Mouse (Mus musculus) urinary bladder, adult 18-20 months (tissue): ENCODE results near the gene Unc93b1.

Experiments used
- DNase-seq, 2 experiments: peaks; one replicate each; pipeline ENCODE4 v3.0.0; 2022; ENCODE audit warnings: low spot score in 2 of 2, mixed read lengths in 2 of 2

Unc93b1 gene

DNA sequence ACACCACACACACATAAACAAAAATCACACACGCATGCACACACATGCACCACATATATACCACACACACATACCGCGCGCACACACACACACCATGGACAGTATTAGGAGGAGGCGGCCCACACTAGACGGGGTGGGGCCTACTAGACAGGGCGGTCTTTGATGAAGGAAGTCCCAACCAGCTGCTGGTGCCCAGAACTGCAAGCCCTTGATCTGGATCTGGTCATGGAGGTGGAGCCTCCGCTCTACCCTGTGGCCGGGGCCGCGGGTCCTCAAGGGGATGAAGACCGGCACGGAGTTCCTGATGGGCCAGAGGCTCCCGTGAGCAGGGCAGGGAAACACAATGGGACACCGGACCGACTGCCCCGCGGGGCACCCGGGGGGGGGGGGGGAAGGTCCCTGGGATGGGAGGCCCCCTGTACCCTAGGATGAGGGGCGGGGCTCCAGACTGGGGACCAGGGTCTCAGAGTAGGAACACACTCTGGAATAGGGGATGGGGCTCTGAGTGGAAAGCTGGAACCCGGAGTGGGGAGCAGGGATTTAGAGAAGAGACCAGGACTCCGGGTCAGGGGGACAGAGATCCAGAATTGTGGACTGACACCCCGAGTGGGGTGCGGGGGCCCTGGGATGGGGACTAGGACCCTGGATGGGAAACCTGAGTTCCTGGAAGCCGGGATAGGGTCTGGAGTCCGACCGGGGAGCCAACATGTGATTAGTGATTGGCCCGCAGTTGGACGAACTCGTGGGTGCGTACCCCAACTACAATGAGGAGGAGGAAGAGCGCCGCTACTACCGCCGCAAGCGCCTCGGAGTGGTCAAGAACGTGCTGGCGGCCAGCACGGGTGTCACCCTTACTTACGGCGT lies at the start of gene Unc93b1:
Gene Unc93b1 (plus strand): TSS at position 155 of the 864 bp plus-strand sequence.
- peak; percentile 56 to 63 for DNase-seq

GRCm38 (mm10) chr19:3889096-3889495 lies 45.9 kb upstream of the Unc93b1 start:
- no peak for DNase-seq

DNA sequence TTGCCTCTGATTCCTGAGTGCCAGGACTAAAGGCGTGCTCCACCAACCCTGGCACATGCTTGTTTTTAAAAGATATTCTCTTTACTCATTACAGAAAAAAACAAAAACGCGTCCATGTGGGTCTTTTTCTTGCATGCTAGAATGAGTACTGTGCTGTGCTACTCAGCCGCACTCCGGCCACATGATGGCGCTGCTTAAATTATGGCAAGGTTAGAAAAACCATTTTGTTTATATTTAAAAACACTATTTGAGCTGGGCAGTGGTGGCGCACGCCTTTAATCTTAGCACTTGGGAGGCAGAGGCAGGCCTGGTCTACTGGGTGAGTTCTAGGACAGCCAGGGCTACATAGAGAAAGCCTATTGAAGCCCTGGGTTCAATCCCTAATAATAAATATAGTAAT lies 44.8 kb upstream of the Unc93b1 start:
- DNase-seq: no peak

DNA sequence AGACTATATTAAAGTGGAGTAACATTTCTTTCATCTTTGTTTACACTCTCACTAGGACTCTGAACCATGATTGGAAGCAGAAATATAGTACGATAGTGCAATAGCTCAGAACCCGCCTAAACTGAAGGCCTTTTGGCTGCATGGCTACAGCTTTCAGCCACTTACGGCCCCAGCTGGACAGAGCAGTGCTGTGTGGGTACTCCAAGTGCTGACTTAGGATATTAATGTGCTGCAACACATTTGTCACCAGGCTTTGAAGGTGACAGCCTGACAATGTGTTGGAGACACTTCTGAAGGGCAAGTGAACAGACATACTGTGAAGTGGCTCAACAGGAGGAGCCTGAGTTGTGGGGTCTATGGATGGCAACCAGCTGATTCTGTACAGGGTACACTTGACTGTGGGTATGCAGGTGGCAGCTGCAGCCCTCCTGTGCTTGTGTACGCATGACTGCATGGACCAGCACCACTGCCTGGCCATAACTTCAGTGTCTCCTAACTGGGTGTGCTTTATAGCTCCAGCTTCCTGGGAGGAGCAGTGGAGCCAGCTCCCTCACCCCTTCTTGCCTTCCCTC lies 41.4 kb upstream of the Unc93b1 start:
- DNase-seq: no peak

GRCm38 (mm10) chr19:3894294-3894693 lies 40.7 kb upstream of the Unc93b1 start:
- no peak for DNase-seq

- no peak for DNase-seq
These were observed 39.8 kb upstream of the Unc93b1 start for GRCm38 (mm10) chr19:3895171-3895631.

DNA sequence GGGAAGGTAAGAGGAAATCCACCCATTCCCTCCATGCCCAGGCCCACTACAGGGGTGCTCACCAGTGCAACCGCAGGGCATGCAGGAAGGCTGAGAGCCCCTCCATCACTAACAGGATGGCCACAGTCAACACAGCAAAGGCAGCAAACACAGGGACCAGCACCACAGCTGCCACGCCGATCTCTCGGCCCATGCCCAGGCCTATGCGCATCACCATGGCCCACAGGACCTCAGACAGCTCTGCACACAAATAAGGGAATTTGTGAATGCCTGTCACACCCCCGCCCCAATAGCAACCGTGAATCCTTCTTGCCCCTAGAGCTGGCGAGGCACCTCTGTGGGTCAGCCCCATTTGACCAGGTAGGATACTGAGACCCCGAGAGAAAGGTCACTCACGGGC lies 38.8 kb upstream of the Unc93b1 start:
- no peak for DNase-seq

GRCm38 (mm10) chr19:3897557-3897956 lies 37.4 kb upstream of the Unc93b1 start:
- no peak for DNase-seq

GRCm38 (mm10) chr19:3898952-3899351 lies 36.0 kb upstream of the Unc93b1 start:
- DNase-seq: no peak

DNA sequence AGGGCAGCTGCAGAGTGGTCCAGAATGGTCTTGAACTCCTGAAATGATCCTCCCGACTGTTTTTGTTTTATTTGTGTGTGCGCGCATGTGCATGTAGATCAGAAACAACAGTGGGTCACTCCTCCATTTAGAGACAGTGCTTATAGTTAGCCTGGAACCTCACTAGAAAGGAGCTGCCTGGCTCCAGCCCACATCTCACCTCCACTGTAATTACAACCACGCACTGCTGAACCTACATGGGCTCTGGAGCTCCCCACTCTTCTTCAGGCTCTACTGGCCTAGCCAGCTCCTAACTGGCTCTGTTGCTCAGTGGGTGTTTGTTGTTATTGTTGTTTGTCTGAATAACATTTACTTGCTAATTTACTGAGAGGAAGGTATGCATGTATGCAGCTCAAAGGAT lies 35.4 kb upstream of the Unc93b1 start:
- DNase-seq: no peak

GRCm38 (mm10) chr19:3902966-3903365 lies 32.0 kb upstream of the Unc93b1 start:
- DNase-seq: no peak

DNA sequence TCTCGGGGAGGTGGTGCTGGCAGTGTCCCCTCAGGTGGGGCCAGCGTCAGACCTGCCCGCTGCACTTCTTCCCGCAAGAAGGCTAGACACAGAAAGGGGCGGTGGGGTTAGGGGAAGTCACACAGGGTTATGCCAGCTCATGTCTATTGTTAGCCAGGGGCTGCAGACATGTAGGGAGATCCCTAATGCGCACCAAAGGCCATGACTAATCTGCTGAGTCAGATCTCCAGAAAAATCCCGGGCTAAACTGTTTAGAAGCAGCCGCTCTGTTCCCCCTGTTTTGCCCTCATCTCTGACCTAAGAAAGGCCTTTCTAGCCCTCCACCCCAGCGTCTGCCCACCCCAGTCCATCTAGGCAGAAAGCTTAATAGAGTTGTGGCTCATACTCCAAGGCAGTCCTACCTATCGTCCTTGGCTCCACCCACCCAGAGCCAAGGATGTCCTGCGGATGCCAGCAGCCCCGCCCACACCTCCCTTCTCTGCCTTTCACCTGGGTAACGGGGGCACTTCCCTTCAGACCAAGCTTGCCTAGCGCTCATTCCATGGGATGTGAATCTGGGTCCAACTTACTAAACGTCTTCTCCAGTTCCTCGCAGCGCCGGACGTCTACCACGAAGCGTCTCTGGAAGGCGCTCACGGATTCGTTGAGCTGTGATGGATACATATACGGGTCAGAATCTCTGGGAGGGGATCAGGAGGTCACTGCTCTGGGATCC lies 31.2 kb upstream of the Unc93b1 start:
- no peak for DNase-seq

- DNase-seq: no peak
These were observed 30.7 kb upstream of the Unc93b1 start for GRCm38 (mm10) chr19:3904363-3904675.

DNA sequence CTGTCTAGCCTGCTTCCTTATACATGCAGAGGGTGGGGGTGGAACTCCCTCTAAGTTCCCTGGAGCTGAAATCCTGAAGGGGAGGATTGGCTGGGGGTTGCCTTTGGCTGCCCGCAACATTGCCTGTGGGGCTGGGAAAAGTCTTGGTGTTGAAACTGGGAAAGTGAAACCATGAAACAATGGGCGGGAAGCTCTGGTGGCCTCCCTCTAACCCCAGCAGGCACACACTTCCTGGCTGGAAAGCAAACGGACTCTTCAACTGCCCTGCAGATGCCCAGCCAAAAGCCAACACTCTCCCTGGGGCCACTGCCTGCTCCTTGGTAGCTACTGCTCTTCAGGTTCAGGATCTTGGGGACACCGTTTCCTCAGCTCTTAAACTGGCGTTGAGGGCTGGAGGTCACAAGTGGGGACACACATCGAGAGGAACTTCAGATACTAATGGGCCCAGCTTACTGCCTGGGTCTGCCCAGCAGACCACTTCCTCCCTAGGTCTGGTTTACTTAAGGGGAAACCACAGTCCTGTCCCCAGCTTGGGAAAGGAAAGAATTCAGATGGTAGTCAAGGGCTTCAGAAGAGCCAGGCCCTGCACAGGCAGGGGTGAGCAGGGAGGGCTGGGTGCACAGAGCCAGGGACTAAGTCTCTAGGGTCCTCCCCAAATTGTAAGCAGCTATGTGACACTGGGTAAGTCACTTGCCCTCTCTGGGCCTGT lies 29.6 kb upstream of the Unc93b1 start:
- DNase-seq: no peak

DNA sequence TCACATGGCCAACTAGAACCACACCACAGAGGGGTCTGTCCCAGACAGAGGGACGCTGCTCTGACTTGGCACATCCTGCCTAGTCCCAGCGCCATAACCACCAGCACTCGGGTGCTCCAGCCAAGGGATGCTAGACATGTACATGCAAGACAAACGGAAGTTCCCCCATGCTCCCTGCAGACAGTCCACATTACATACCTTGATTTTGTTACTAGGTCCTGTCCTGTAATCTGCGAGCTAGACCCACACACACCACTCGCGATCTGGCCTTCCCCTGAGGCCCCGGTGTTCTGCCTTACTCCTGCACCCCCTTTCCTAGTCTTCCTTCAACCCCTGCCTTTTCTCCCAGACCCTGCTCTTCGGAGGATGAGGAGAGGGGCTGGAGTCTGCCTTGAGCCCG lies 28.7 kb upstream of the Unc93b1 start:
- no peak for DNase-seq

DNA sequence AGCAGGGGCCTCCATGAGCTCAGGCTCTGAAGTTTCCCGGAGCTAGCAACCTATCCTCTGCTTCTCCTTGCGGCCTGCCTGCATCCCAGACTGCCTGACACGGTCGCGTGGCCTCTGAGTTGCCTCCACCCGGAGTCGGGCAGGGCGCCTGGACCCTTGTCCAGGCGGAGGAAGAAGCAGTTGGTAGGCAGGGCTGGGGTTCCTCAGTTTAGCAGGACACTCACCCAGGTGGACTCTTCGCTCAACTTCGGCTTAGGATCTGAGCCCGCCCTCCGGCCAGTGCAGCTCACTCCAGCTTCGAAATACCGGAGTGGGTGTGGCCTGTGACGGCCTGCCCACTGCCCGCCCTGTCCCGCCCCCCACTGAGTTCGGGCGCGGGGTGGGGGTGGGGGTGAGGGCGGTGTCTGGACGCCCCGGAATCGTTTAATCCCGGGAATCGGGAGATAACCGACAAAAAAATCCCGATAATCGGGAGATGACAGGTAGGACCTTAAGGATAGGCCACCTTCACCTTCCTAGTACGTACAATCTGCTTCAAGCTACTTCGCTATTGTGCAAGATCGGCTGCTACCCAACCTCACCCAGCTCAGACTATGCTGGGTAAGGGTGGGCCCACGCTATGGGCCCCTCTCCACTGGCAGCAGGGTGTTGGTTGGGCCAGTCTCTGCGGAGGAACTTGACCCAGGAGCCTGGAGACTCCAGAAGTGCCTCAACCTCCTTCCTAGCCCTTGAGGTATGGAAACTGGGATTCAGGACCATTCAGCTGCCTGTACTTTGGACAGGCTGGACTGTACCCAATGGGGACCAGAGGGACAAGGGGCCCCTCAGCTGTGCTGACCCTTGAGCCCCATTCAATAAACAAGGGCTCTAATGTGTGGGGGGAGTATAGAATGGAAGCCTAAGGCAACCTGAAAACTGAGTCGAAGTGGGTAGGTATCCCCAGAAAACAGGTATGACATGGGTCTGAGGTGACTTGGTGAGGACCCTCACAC lies 27.9 kb upstream of the Unc93b1 start, which contains the start of gene Tcirg1:
Gene Tcirg1 (minus strand): TSS at position 339 of the 992 bp plus-strand sequence.
- peak; percentile 84 for DNase-seq

GRCm38 (mm10) chr19:3907876-3908660 lies 26.9 kb upstream of the Unc93b1 start:
- no peak for DNase-seq

GRCm38 (mm10) chr19:3910206-3910605 lies 24.8 kb upstream of the Unc93b1 start:
- no peak for DNase-seq

DNA sequence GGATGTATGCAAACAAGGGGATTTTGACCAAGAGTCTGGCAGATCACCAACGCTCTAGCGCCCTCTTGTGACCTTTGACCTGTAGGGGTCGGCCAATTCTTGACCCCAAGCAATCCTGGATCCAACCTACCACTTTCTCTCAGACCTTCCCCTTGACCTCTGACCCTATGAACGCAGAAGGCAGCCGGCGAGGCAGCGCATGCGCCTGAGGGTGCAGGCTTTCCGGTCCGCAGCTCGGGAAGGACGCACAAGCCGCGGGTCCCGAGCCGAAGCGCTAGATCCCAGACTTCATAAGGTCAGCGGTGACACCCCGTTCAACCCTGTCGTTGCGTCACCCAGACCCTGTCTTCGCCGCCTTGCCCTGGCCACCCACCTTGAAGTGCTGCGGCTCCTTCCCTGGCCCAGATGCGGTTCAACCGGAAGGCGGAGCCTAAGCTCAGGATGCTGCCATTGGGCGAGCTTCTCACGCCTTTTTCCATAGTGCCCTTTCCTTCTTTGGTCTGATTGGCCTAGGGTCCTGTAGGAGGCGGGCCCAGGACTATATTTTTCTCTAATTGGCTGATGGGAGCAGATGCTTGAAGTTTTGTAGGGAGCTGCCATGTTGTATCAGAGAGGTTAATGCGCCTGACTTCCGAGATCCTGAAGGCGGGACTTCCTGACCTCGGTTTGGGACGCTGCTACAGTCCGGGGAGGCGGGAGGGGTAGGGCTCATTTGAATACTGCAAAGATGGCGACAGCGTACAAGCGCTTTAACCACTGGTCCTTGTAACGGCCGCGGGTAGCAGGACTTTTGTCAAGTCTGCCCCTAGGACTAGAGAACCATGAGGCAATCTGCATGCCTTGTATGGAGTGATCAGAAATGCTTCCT lies 22.4 kb upstream of the Unc93b1 start, which contains the start of gene Ndufs8:
Gene Ndufs8 (minus strand): TSS at position 438 of the 868 bp plus-strand sequence.
- DNase-seq: peak; percentile 87 to 91
